Mouse (Mus musculus): ENCODE measurements around the gene Rce1.
A peak's percentile ranks its signal among the peaks of the same experiment; 100 is the strongest.

The Rce1 gene

GRCm38 (mm10) chr19:4625179-4625828 lies at the start of gene Rce1:
TSS of gene Rce1 (minus strand) at chr19:4625641.
- DNase-seq (ENCODE audit: low spot score): peak; percentile 97

GRCm38 (mm10) chr19:4672401-4672800 lies 47.0 kb upstream of the Rce1 start:
- no peak for DNase-seq (ENCODE audit: low spot score)

- no peak for DNase-seq (ENCODE audit: low spot score)
These were observed 45.3 kb upstream of the Rce1 start for GRCm38 (mm10) chr19:4670776-4671175.

- no peak for DNase-seq (ENCODE audit: low spot score)
These were observed 41.4 kb upstream of the Rce1 start for GRCm38 (mm10) chr19:4666815-4667214.

- DNase-seq (ENCODE audit: low spot score): no peak
These were observed 32.7 kb upstream of the Rce1 start for GRCm38 (mm10) chr19:4658156-4658555.

GRCm38 (mm10) chr19:4646917-4647492 lies 21.6 kb upstream of the Rce1 start:
- DNase-seq (ENCODE audit: low spot score): no peak

- peak; percentile 81 for DNase-seq (ENCODE audit: low spot score)
These were observed 18.8 kb upstream of the Rce1 start for GRCm38 (mm10) chr19:4644271-4644670.

GRCm38 (mm10) chr19:4635986-4636385 lies 10.5 kb upstream of the Rce1 start:
- DNase-seq (ENCODE audit: low spot score): no peak

- DNase-seq (ENCODE audit: low spot score): peak; percentile 82
These were observed 3.4 kb upstream of the Rce1 start for GRCm38 (mm10) chr19:4628819-4629218.

GRCm38 (mm10) chr19:4625829-4626535 lies 541 bp upstream of the Rce1 start:
- no peak for DNase-seq (ENCODE audit: low spot score)

- no peak for DNase-seq (ENCODE audit: low spot score)
These were observed 849 bp downstream of the Rce1 start for GRCm38 (mm10) chr19:4624406-4625178.

GRCm38 (mm10) chr19:4624006-4624405 lies 1.4 kb downstream of the Rce1 start:
- no peak for DNase-seq (ENCODE audit: low spot score)

GRCm38 (mm10) chr19:4623419-4623818 lies 2.0 kb downstream of the Rce1 start:
- no peak for DNase-seq (ENCODE audit: low spot score)

- no peak for DNase-seq (ENCODE audit: low spot score)
These were observed 2.7 kb downstream of the Rce1 start for GRCm38 (mm10) chr19:4622780-4623179.

GRCm38 (mm10) chr19:4620721-4621120 lies 4.7 kb downstream of the Rce1 start:
- no peak for DNase-seq (ENCODE audit: low spot score)

GRCm38 (mm10) chr19:4619461-4619860 lies 6.0 kb downstream of the Rce1 start:
- no peak for DNase-seq (ENCODE audit: low spot score)

GRCm38 (mm10) chr19:4618183-4618582 lies 7.3 kb downstream of the Rce1 start:
- DNase-seq (ENCODE audit: low spot score): peak; percentile 70

GRCm38 (mm10) chr19:4616546-4616945 lies 8.9 kb downstream of the Rce1 start:
- no peak for DNase-seq (ENCODE audit: low spot score)

- peak; percentile 96 for DNase-seq (ENCODE audit: low spot score)
These were observed 10.0 kb downstream of the Rce1 start, which contains the start of gene Lrfn4 for GRCm38 (mm10) chr19:4615151-4616093. TSS of gene Lrfn4 (minus strand) at chr19:4615667.

GRCm38 (mm10) chr19:4614305-4615150 lies 10.9 kb downstream of the Rce1 start:
- peak; percentile 47 for DNase-seq (ENCODE audit: low spot score)
